Mouse (Mus musculus): ENCODE data around the gene Psmb9. TPM values are rescaled to one million over a fixed set of nuclear protein-coding genes. Genes with fewer than 3 reads are reported as not detected.
"Not testable (repeated sequence)": the region's sequence is repeated elsewhere in the genome, so short reads cannot be mapped to it uniquely, and the experiment has no call there.

The Psmb9 gene
- polyA plus RNA-seq, 1 experiment from 2014 or later = 7.7 TPM

- no peaks in the 10 kb centered on the region for H3K4me1 ChIP-seq (ENCODE audit: control insufficient read depth, insufficient read depth, low read length)
- no peak overlapping the region for H3K9ac ChIP-seq (ENCODE audit: low read length)
- no peak overlapping the region for H3K4me3 ChIP-seq (replicated peaks; ENCODE audit: low read length)
- ATAC-seq (ENCODE audit: insufficient read depth, low FRiP score) = no peak
- no peak overlapping the region for H3K4me2 ChIP-seq (ENCODE audit: low read depth, low read length)
- H3K27me3 ChIP-seq (ENCODE audit: control insufficient read depth, insufficient read depth, low read length) = no peaks in the 10 kb centered on the region
- no peak overlapping the region for H3K27ac ChIP-seq (ENCODE audit: low read length)
- H3K36me3 ChIP-seq (ENCODE audit: control insufficient read depth, insufficient read depth, low read length) = no peaks in the 10 kb centered on the region
- H3K9me3 ChIP-seq (replicated peaks; ENCODE audit: control insufficient read depth, low read length) = no peaks in the 10 kb centered on the region
- WGBS = 45% methylated on average over 9 of the region's 9 CpGs
Observed at GRCm38 (mm10) chr17:34164202-34164895, 23.2 kb downstream of the Psmb9 start.

- H3K27ac ChIP-seq (ENCODE audit: low read length) = no peak overlapping the region
- no peaks in the 10 kb centered on the region for H3K36me3 ChIP-seq (ENCODE audit: control insufficient read depth, insufficient read depth, low read length)
- no peaks in the 10 kb centered on the region for H3K27me3 ChIP-seq (ENCODE audit: control insufficient read depth, insufficient read depth, low read length)
- H3K9ac ChIP-seq (ENCODE audit: low read length) = no peak overlapping the region
- no peak overlapping the region for H3K4me3 ChIP-seq (replicated peaks; ENCODE audit: low read length)
- no peaks in the 10 kb centered on the region for H3K9me3 ChIP-seq (replicated peaks; ENCODE audit: control insufficient read depth, low read length)
- 47% methylated on average over 5 of the region's 5 CpGs for WGBS
- ATAC-seq (ENCODE audit: insufficient read depth, low FRiP score) = no peak
- H3K4me1 ChIP-seq (ENCODE audit: control insufficient read depth, insufficient read depth, low read length) = no peaks in the 10 kb centered on the region
- H3K4me2 ChIP-seq (ENCODE audit: low read depth, low read length) = no peak overlapping the region
Observed at GRCm38 (mm10) chr17:34155534-34155933, 32.0 kb downstream of the Psmb9 start.

GRCm38 (mm10) chr17:34152923-34153322 lies 34.6 kb downstream of the Psmb9 start, which contains the start of gene H2-DMb1:
Gene H2-DMb1 (plus strand): TSS chr17:34153072.
- Histone ChIP-seq H3K4me3 (replicated peaks; ENCODE audit: low read length) (no peak within 1 kb of the TSS), H3K4me1 (ENCODE audit: control insufficient read depth, insufficient read depth, low read length) (no peaks in the 10 kb centered on the region), H3K4me2 (ENCODE audit: low read depth, low read length) (no peak within 1 kb of the TSS), H3K36me3 (ENCODE audit: control insufficient read depth, insufficient read depth, low read length) (no peaks in the 10 kb centered on the region), H3K9me3 (replicated peaks; ENCODE audit: control insufficient read depth, low read length) (no peaks in the 10 kb centered on the region), H3K27me3 (ENCODE audit: control insufficient read depth, insufficient read depth, low read length) (no peaks in the 10 kb centered on the region), H3K9ac (ENCODE audit: low read length) (no peak within 1 kb of the TSS), H3K27ac (ENCODE audit: low read length) (no peak within 1 kb of the TSS)
- 49% methylated on average over 4 of the region's 4 CpGs for WGBS
- ATAC-seq (ENCODE audit: insufficient read depth, low FRiP score) = peak; percentile 71; the same call in 1 of the 2 replicates

GRCm38 (mm10) chr17:34144960-34145371 lies 42.6 kb downstream of the Psmb9 start:
- no peaks in the 10 kb centered on the region for H3K9me3 ChIP-seq (replicated peaks; ENCODE audit: control insufficient read depth, low read length)
- 69% methylated on average over 3 of the region's 3 CpGs for WGBS
- no peaks in the 10 kb centered on the region for H3K4me1 ChIP-seq (ENCODE audit: control insufficient read depth, insufficient read depth, low read length)
- no peak overlapping the region for H3K4me2 ChIP-seq (ENCODE audit: low read depth, low read length)
- no peak for ATAC-seq (ENCODE audit: insufficient read depth, low FRiP score)
- no peak overlapping the region for H3K4me3 ChIP-seq (replicated peaks; ENCODE audit: low read length)
- H3K27ac ChIP-seq (ENCODE audit: low read length) = no peak overlapping the region
- H3K9ac ChIP-seq (ENCODE audit: low read length) = no peak overlapping the region
- H3K36me3 ChIP-seq (ENCODE audit: control insufficient read depth, insufficient read depth, low read length) = no peaks in the 10 kb centered on the region
- peaks cover 7% of the 10 kb centered on the region; the same call in 1 of the 2 replicates for H3K27me3 ChIP-seq (ENCODE audit: control insufficient read depth, insufficient read depth, low read length)

GRCm38 (mm10) chr17:34144221-34144620 lies 43.3 kb downstream of the Psmb9 start:
- H3K4me3 ChIP-seq (replicated peaks; ENCODE audit: low read length); H3K27ac ChIP-seq (ENCODE audit: low read length); H3K4me1 ChIP-seq (ENCODE audit: control insufficient read depth, insufficient read depth, low read length); H3K27me3 ChIP-seq (ENCODE audit: control insufficient read depth, insufficient read depth, low read length); H3K4me2 ChIP-seq (ENCODE audit: low read depth, low read length); ATAC-seq (ENCODE audit: insufficient read depth, low FRiP score); H3K9ac ChIP-seq (ENCODE audit: low read length); H3K9me3 ChIP-seq (replicated peaks; ENCODE audit: control insufficient read depth, low read length); H3K36me3 ChIP-seq (ENCODE audit: control insufficient read depth, insufficient read depth, low read length): not testable (repeated sequence)
- 94% methylated on average over 4 of the region's 4 CpGs for WGBS

GRCm38 (mm10) chr17:34143461-34143860 lies 44.1 kb downstream of the Psmb9 start:
- H3K4me1 ChIP-seq (ENCODE audit: control insufficient read depth, insufficient read depth, low read length) = peaks cover 4% of the 10 kb centered on the region; the same call in 1 of the 2 replicates
- 64% methylated on average over 5 of the region's 5 CpGs for WGBS
- H3K4me3 ChIP-seq (replicated peaks; ENCODE audit: low read length) = no peak overlapping the region
- no peak overlapping the region for H3K9ac ChIP-seq (ENCODE audit: low read length)
- no peak overlapping the region for H3K27ac ChIP-seq (ENCODE audit: low read length)
- H3K36me3 ChIP-seq (ENCODE audit: control insufficient read depth, insufficient read depth, low read length) = no peaks in the 10 kb centered on the region
- H3K4me2 ChIP-seq (ENCODE audit: low read depth, low read length) = no peak overlapping the region
- peaks cover 7% of the 10 kb centered on the region; the same call in 1 of the 2 replicates for H3K27me3 ChIP-seq (ENCODE audit: control insufficient read depth, insufficient read depth, low read length)
- no peaks in the 10 kb centered on the region for H3K9me3 ChIP-seq (replicated peaks; ENCODE audit: control insufficient read depth, low read length)
- no peak for ATAC-seq (ENCODE audit: insufficient read depth, low FRiP score)

GRCm38 (mm10) chr17:34143033-34143432 lies 44.5 kb downstream of the Psmb9 start, which contains the start of gene H2-DMb2:
Gene H2-DMb2 (plus strand): TSS chr17:34143307.
- Histone ChIP-seq H3K4me3 (replicated peaks; ENCODE audit: low read length) (no peak within 1 kb of the TSS), H3K36me3 (ENCODE audit: control insufficient read depth, insufficient read depth, low read length) (no peaks in the 10 kb centered on the region), H3K4me2 (ENCODE audit: low read depth, low read length) (no peak within 1 kb of the TSS), H3K27ac (ENCODE audit: low read length) (no peak within 1 kb of the TSS), H3K9ac (ENCODE audit: low read length) (no peak within 1 kb of the TSS), H3K9me3 (replicated peaks; ENCODE audit: control insufficient read depth, low read length) (no peaks in the 10 kb centered on the region), H3K4me1 (ENCODE audit: control insufficient read depth, insufficient read depth, low read length) (peaks cover 4% of the 10 kb centered on the region; the same call in 1 of the 2 replicates), H3K27me3 (ENCODE audit: control insufficient read depth, insufficient read depth, low read length) (peaks cover 9% of the 10 kb centered on the region; the same call in 1 of the 2 replicates)
- ATAC-seq (ENCODE audit: insufficient read depth, low FRiP score) = peak; percentile 54; the same call in 1 of the 2 replicates
- 29% methylated on average over 7 of the region's 7 CpGs for WGBS

GRCm38 (mm10) chr17:34142456-34143010 lies 45.0 kb downstream of the Psmb9 start:
- H3K9me3 ChIP-seq (replicated peaks; ENCODE audit: control insufficient read depth, low read length) = no peaks in the 10 kb centered on the region
- H3K4me3 ChIP-seq (replicated peaks; ENCODE audit: low read length) = no peak overlapping the region
- peaks cover 9% of the 10 kb centered on the region; the same call in 1 of the 2 replicates for H3K27me3 ChIP-seq (ENCODE audit: control insufficient read depth, insufficient read depth, low read length)
- H3K4me1 ChIP-seq (ENCODE audit: control insufficient read depth, insufficient read depth, low read length) = peaks cover 4% of the 10 kb centered on the region; the same call in 1 of the 2 replicates
- H3K9ac ChIP-seq (ENCODE audit: low read length) = no peak overlapping the region
- no peaks in the 10 kb centered on the region for H3K36me3 ChIP-seq (ENCODE audit: control insufficient read depth, insufficient read depth, low read length)
- H3K4me2 ChIP-seq (ENCODE audit: low read depth, low read length) = no peak overlapping the region
- ATAC-seq (ENCODE audit: insufficient read depth, low FRiP score) = no peak
- 68% methylated on average over 7 of the region's 7 CpGs for WGBS
- no peak overlapping the region for H3K27ac ChIP-seq (ENCODE audit: low read length)

- ATAC-seq (ENCODE audit: insufficient read depth, low FRiP score) = no peak
- 47% methylated on average over 4 of the region's 4 CpGs for WGBS
- H3K27me3 ChIP-seq (ENCODE audit: control insufficient read depth, insufficient read depth, low read length) = peaks cover 12% of the 10 kb centered on the region; the same call in 1 of the 2 replicates
- H3K9ac ChIP-seq (ENCODE audit: low read length) = no peak overlapping the region
- H3K4me1 ChIP-seq (ENCODE audit: control insufficient read depth, insufficient read depth, low read length) = peaks cover 4% of the 10 kb centered on the region; the same call in 1 of the 2 replicates
- H3K4me2 ChIP-seq (ENCODE audit: low read depth, low read length) = no peak overlapping the region
- H3K4me3 ChIP-seq (replicated peaks; ENCODE audit: low read length) = no peak overlapping the region
- H3K36me3 ChIP-seq (ENCODE audit: control insufficient read depth, insufficient read depth, low read length) = no peaks in the 10 kb centered on the region
- H3K27ac ChIP-seq (ENCODE audit: low read length) = no peak overlapping the region
- no peaks in the 10 kb centered on the region for H3K9me3 ChIP-seq (replicated peaks; ENCODE audit: control insufficient read depth, low read length)
Observed at GRCm38 (mm10) chr17:34141448-34141847, 46.1 kb downstream of the Psmb9 start.
